Mouse (Mus musculus): ENCODE data around the gene Thra. TPM values are rescaled to one million over a fixed set of nuclear protein-coding genes. Genes with fewer than 3 reads are reported as not detected.
A peak's percentile ranks its signal among the peaks of the same experiment; 100 is the strongest.
"Not testable (repeated sequence)": the region's sequence is repeated elsewhere in the genome, so short reads cannot be mapped to it uniquely, and the experiment has no call there.

Thra gene
- polyA plus RNA-seq, 1 experiment from 2014 or later, result 177 TPM

DNA sequence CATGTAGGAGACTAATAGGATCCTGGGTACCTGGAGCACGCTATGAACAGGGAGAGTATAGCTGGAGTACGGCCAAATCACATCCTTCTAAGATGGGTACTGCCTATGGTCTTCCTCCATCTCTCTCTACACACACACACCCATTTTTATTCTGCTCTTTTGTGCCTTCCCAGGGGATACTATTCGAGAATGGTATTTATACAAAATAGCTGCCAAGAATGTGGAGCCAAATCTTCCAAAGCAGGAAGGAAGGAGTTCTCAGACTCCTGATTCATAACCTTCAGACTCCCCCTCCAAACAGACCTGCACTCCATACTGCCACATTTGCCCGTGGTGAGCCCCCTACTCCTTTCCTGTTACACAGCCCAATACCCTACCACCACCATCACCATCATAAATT is 9.7 kb upstream of the Thra start:
- WGBS, result 47% methylated on average over 4 of the region's 4 CpGs
- H3K9me3 ChIP-seq (ENCODE audit: control insufficient read depth, low read length), result 0 out of 2 replicates have a peak, but pooled peaks cover 2% of the 10 kb centered on the region
- peaks cover 30% of the 10 kb centered on the region for H3K4me1 ChIP-seq (replicated peaks; ENCODE audit: control insufficient read depth, insufficient read depth, low read length)
- no peak; the same call in 1 of the 2 replicates for ATAC-seq
- H3K36me3 ChIP-seq (ENCODE audit: control insufficient read depth, insufficient read depth), result no peaks in the 10 kb centered on the region
- no peaks in the 10 kb centered on the region for H3K27me3 ChIP-seq (replicated peaks; ENCODE audit: control insufficient read depth, insufficient read depth, low read length)
- H3K27ac ChIP-seq (ENCODE audit: low read length), result peak overlapping the region; percentile 68
- no peak overlapping the region for H3K4me3 ChIP-seq (replicated peaks; ENCODE audit: low read length)
- no peak overlapping the region for H3K4me2 ChIP-seq (ENCODE audit: low read length)
- H3K9ac ChIP-seq (replicated peaks; ENCODE audit: low read depth, low read length), result no peak overlapping the region

DNA sequence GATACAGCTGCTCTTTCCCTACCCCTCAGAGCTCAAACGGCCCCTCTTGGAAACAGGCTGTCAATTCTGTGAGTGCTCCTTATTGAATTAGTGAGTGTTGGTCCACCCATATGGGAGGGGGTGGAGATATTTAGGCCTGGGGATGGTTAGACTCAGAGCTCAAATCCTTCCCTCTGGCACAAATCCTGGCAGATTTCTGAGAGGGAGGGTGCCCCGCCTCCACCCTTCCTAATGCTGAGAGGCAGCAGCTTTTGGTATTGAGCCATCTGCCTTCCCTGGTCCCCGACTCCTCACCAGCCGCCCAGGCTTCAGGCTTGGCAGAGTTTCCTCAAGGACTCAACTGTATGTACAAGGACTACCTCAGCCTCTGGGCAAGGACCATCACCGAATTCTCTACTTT is 9.3 kb upstream of the Thra start:
- Histone ChIP-seq H3K4me2 (ENCODE audit: low read length) (no peak overlapping the region), H3K9me3 (ENCODE audit: control insufficient read depth, low read length) (0 out of 2 replicates have a peak, but pooled peaks cover 2% of the 10 kb centered on the region), H3K27ac (ENCODE audit: low read length) (peak overlapping the region; percentile 68), H3K27me3 (replicated peaks; ENCODE audit: control insufficient read depth, insufficient read depth, low read length) (no peaks in the 10 kb centered on the region), H3K4me3 (replicated peaks; ENCODE audit: low read length) (no peak overlapping the region), H3K9ac (replicated peaks; ENCODE audit: low read depth, low read length) (no peak overlapping the region), H3K4me1 (replicated peaks; ENCODE audit: control insufficient read depth, insufficient read depth, low read length) (peaks cover 30% of the 10 kb centered on the region), H3K36me3 (ENCODE audit: control insufficient read depth, insufficient read depth) (no peaks in the 10 kb centered on the region)
- WGBS, result 37% methylated on average over 5 of the region's 5 CpGs
- ATAC-seq, result peak; percentile 27

DNA sequence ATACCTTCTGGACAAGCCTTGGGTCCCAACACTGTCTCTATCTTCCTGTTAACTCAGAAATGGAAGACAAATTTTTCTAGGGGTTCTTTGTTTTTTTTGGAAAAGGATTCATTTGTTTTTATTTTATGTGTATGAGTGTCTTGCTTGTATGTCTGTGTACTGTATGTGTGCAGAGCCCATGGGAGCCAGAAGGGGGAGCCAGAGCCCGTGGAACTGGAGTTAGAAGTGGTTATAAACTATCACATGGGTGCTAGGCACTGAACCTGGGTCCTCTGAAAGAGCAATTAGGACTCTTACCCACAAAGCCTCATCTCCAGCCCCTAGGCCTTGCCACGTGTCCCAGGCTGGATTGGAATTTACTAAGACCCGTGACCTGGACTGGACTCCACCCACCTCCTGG is 6.4 kb upstream of the Thra start:
- peaks cover 32% of the 10 kb centered on the region for H3K4me1 ChIP-seq (replicated peaks; ENCODE audit: control insufficient read depth, insufficient read depth, low read length)
- ATAC-seq, result no peak
- H3K4me2 ChIP-seq (ENCODE audit: low read length), result no peak overlapping the region
- H3K4me3 ChIP-seq (replicated peaks; ENCODE audit: low read length), result no peak overlapping the region
- WGBS, result 71% methylated on average over 3 of the region's 3 CpGs
- 0 out of 2 replicates have a peak, but pooled peaks cover 2% of the 10 kb centered on the region for H3K9me3 ChIP-seq (ENCODE audit: control insufficient read depth, low read length)
- no peak overlapping the region for H3K9ac ChIP-seq (replicated peaks; ENCODE audit: low read depth, low read length)
- no peaks in the 10 kb centered on the region for H3K27me3 ChIP-seq (replicated peaks; ENCODE audit: control insufficient read depth, insufficient read depth, low read length)
- no peak overlapping the region for H3K27ac ChIP-seq (ENCODE audit: low read length)
- no peaks in the 10 kb centered on the region for H3K36me3 ChIP-seq (ENCODE audit: control insufficient read depth, insufficient read depth)

DNA sequence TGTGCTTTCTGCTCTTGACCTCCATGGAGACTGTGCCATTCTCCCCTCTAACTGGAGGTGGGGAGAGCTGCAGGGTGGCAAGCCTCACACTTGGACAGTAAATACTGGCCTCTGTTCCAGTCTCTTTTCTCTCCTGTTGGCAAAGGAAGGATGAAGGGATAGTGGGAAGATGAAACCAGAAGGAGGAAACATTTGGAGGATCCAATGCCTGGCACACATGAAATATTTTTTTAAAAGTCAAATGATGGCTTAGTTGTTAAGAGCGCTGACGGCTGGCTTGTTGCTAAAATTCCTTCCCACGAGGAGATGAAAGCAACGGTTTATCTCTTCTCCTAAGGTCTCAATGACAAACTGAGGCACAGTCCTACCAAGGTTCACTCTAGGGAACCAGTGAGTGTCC is 5.3 kb upstream of the Thra start:
- Histone ChIP-seq H3K27me3 (replicated peaks; ENCODE audit: control insufficient read depth, insufficient read depth, low read length) (no peaks in the 10 kb centered on the region), H3K4me2 (ENCODE audit: low read length) (no peak overlapping the region), H3K4me3 (replicated peaks; ENCODE audit: low read length) (no peak overlapping the region), H3K4me1 (replicated peaks; ENCODE audit: control insufficient read depth, insufficient read depth, low read length) (peaks cover 33% of the 10 kb centered on the region), H3K9ac (replicated peaks; ENCODE audit: low read depth, low read length) (no peak overlapping the region), H3K36me3 (ENCODE audit: control insufficient read depth, insufficient read depth) (no peaks in the 10 kb centered on the region), H3K27ac (ENCODE audit: low read length) (peak overlapping the region; percentile 91), H3K9me3 (ENCODE audit: control insufficient read depth, low read length) (0 out of 2 replicates have a peak, but pooled peaks cover 2% of the 10 kb centered on the region)
- no peak for ATAC-seq
- WGBS, result 63% methylated on average over 4 of the region's 4 CpGs

DNA sequence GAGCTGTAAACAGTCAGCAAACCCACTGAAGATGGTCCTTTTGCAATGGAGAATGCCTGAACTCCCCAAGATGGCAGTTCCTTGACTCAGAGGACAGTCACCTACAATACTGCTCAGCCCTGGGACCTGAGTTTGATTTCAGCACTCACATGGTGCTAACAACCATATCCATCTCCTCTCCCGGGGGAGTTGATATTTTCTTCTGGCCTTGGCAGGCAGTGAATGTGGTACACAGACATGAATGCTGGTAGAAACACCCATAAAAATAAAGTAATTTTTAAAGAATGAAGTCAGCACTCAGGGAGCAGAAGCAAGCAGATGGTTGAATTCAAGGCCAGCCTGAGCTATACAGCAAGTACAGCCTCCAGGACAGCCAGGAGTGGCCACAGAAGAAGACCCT is 4.3 kb upstream of the Thra start:
- peaks cover 35% of the 10 kb centered on the region for H3K4me1 ChIP-seq (replicated peaks; ENCODE audit: control insufficient read depth, insufficient read depth, low read length)
- no peak overlapping the region for H3K4me2 ChIP-seq (ENCODE audit: low read length)
- H3K4me3 ChIP-seq (replicated peaks; ENCODE audit: low read length), result no peak overlapping the region
- H3K9me3 ChIP-seq (ENCODE audit: control insufficient read depth, low read length), result 0 out of 2 replicates have a peak, but pooled peaks cover 2% of the 10 kb centered on the region
- H3K9ac ChIP-seq (replicated peaks; ENCODE audit: low read depth, low read length), result no peak overlapping the region
- 83% methylated on average over 1 of the region's 1 CpGs for WGBS
- H3K27ac ChIP-seq (ENCODE audit: low read length), result no peak overlapping the region; the same call in 1 of the 2 replicates
- no peaks in the 10 kb centered on the region for H3K36me3 ChIP-seq (ENCODE audit: control insufficient read depth, insufficient read depth)
- no peaks in the 10 kb centered on the region for H3K27me3 ChIP-seq (replicated peaks; ENCODE audit: control insufficient read depth, insufficient read depth, low read length)
- ATAC-seq, result no peak

DNA sequence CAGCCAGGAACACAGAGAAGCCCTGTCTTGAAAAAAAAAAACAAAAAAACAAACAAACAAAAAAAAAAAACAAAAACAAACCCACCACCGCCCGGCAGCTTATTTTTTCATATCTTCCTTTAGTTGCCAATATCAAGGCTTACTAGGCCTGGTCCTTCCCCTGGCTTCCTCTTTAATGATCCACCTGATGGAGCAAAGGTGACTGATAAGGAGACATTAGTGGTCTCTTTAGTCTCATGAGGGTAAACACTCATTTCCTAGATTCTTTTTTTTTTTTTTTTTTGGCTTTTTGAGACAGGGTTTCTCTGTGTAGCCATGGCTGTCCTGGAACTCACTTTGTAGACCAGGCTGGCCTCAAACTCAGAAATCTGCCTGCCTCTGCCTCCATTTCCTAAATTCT is 3.2 kb upstream of the Thra start:
- H3K4me3 ChIP-seq (replicated peaks; ENCODE audit: low read length); H3K4me2 ChIP-seq (ENCODE audit: low read length); ATAC-seq: not testable (repeated sequence)

DNA sequence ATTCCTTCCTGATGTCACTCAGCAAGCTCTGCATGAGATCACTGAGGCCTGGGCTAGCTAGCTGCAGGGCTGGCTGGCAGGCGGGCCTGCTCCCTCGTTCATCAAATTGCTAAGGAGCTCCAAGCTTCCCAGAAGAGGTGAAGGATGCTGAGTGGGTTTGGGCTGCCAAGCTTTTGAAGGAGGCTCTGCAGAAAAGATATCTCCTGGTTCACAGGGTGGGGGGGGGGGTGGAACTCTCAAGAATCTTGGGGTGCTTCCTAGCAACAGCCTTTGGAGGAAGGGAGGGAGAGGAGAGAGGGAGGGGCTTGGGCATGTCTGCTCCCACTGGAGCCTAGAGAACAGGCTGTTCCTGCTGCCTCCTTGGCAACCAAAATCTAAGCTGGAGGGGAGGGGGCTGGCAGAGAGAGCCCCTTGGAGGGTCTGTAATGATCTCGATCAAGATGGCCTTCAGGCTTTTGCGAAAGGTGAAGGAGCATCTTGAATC is 2.0 kb upstream of the Thra start:
- peaks cover 38% of the 10 kb centered on the region for H3K4me1 ChIP-seq (replicated peaks; ENCODE audit: control insufficient read depth, insufficient read depth, low read length)
- peak overlapping the region; percentile 93 for H3K27ac ChIP-seq (ENCODE audit: low read length)
- no peaks in the 10 kb centered on the region for H3K36me3 ChIP-seq (ENCODE audit: control insufficient read depth, insufficient read depth)
- H3K9me3 ChIP-seq (ENCODE audit: control insufficient read depth, low read length), result 0 out of 2 replicates have a peak, but pooled peaks cover 2% of the 10 kb centered on the region
- H3K4me3 ChIP-seq (replicated peaks; ENCODE audit: low read length), result no peak overlapping the region
- H3K27me3 ChIP-seq (replicated peaks; ENCODE audit: control insufficient read depth, insufficient read depth, low read length), result no peaks in the 10 kb centered on the region
- ATAC-seq, result peak; percentile 61
- H3K9ac ChIP-seq (replicated peaks; ENCODE audit: low read depth, low read length), result peak overlapping the region; percentile 26; the same call in 1 of the 2 replicates
- 17% methylated on average over 4 of the region's 4 CpGs for WGBS
- peak overlapping the region; percentile 29 for H3K4me2 ChIP-seq (ENCODE audit: low read length)

More for the DNA sequence above, 3.2 kb upstream of the Thra start:
- H3K9me3 ChIP-seq (ENCODE audit: control insufficient read depth, low read length); H3K27ac ChIP-seq (ENCODE audit: low read length); H3K27me3 ChIP-seq (replicated peaks; ENCODE audit: control insufficient read depth, insufficient read depth, low read length); H3K36me3 ChIP-seq (ENCODE audit: control insufficient read depth, insufficient read depth); H3K9ac ChIP-seq (replicated peaks; ENCODE audit: low read depth, low read length): not testable (repeated sequence)
- peaks cover 31% of the 10 kb centered on the region for H3K4me1 ChIP-seq (replicated peaks; ENCODE audit: control insufficient read depth, insufficient read depth, low read length)
- 93% methylated on average over 2 of the region's 2 CpGs for WGBS

DNA sequence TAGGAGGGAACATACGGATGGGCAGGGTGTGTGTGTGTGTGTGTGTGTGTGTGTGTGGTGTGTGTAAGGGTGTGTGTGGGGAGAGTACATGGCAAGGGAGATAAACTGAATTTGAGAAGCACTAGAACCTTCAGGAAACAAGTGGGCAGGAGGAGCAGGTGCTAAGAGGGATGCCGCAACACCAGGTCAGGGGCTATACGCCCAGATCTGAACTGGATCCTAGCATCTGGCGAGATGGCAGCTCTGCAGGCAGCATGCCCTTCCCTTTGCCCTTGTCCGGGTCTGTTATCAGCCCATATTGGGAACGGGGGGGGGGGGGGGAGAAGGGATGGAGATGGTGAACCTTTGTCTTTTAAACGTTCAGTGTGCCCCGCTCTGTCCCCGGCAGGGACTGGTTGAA is 1.5 kb upstream of the Thra start:
- Histone ChIP-seq H3K27ac (ENCODE audit: low read length) (peak overlapping the region; percentile 93), H3K27me3 (replicated peaks; ENCODE audit: control insufficient read depth, insufficient read depth, low read length) (no peaks in the 10 kb centered on the region), H3K9ac (replicated peaks; ENCODE audit: low read depth, low read length) (peak overlapping the region; percentile 26; the same call in 1 of the 2 replicates), H3K4me3 (replicated peaks; ENCODE audit: low read length) (no peak overlapping the region), H3K4me2 (ENCODE audit: low read length) (peak overlapping the region; percentile 29), H3K4me1 (replicated peaks; ENCODE audit: control insufficient read depth, insufficient read depth, low read length) (peaks cover 42% of the 10 kb centered on the region), H3K9me3 (ENCODE audit: control insufficient read depth, low read length) (0 out of 2 replicates have a peak, but pooled peaks cover 2% of the 10 kb centered on the region), H3K36me3 (ENCODE audit: control insufficient read depth, insufficient read depth) (no peaks in the 10 kb centered on the region)
- 67% methylated on average over 8 of the region's 9 CpGs for WGBS
- no peak for ATAC-seq

DNA sequence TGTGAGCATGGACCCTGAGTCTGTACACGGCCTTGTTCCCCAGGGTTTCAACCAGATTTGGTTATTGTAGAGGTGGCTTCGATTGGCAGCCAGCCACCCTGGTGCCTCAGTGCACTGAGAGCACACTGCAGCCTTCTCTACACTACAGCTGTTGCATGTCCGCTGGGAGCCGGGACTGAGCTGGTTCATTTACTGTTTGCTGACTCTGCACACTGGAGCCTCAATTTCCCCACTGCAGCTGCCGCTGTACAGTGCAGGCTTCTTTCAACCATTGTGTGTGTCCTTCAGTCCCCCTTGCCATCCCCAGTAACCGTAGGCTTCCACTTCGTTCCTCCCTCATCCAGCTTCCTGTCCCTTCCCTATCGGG is 429 bp upstream of the Thra start:
- ATAC-seq, result peak; percentile 13; the same call in 1 of the 2 replicates
- WGBS, result 3% methylated on average over 8 of the region's 8 CpGs
- peaks cover 53% of the 10 kb centered on the region for H3K4me1 ChIP-seq (replicated peaks; ENCODE audit: control insufficient read depth, insufficient read depth, low read length)

More for the DNA sequence above, 429 bp upstream of the Thra start:
- Histone ChIP-seq H3K27ac (ENCODE audit: low read length) (peak overlapping the region; percentile 99), H3K4me2 (ENCODE audit: low read length) (peak overlapping the region; percentile 74), H3K36me3 (ENCODE audit: control insufficient read depth, insufficient read depth) (no peaks in the 10 kb centered on the region), H3K4me3 (replicated peaks; ENCODE audit: low read length) (peak overlapping the region; percentile 93), H3K9me3 (ENCODE audit: control insufficient read depth, low read length) (no peaks in the 10 kb centered on the region), H3K9ac (replicated peaks; ENCODE audit: low read depth, low read length) (peak overlapping the region; percentile 98), H3K27me3 (replicated peaks; ENCODE audit: control insufficient read depth, insufficient read depth, low read length) (no peaks in the 10 kb centered on the region)
